Mouse (Mus musculus): ENCODE measurements around the gene Nkx2-5.

GRCm38 (mm10) chr17:26838191-26838910 is 6.5 kb downstream of the Nkx2-5 start:
- no peak for TF ChIP-seq CTCF (IDR thresholded peaks at IDR 0.05; ENCODE audit: borderline replicate concordance, extremely low read depth, insufficient read depth, insufficient read length)
- TF ChIP-seq POLR2A (IDR thresholded peaks at IDR 0.05; ENCODE audit: borderline replicate concordance, extremely low read depth, insufficient read depth, insufficient read length, poor library complexity, severe bottlenecking), result no peak
